Mouse (Mus musculus): ENCODE results near the gene Asb16. TPM values are rescaled to one million over a fixed set of nuclear protein-coding genes. Genes with fewer than 3 reads are reported as not detected.

Gene Asb16
- polyA plus RNA-seq, 1 experiment, result 0.56 TPM

DNA sequence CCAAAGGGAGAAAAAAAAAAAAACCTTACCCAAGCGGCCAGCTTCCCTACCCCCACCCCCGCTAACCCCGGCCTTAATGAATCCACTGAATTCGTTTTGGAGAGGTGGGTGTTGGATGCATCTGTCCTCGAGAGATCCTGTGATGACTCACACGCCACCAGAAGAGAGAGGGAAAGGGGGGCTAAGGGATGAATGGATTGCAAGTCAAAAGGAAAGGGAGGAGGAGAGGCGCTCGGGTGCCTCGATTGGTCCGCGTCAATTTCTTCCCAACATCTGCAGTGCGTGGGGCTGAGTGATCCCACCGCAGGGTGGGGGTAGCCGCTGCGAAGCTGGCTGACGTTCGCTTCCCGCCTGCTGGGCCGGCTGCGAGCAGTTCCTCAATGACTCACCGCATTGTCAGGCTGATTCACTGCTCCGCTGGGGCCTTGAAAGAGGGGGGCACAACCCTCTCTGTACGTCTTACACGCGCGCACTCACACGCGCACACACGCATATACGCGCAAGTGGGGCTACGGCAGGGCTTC is 23.6 kb upstream of the Asb16 start:
- DNase-seq (ENCODE audit: low read depth), result peak; percentile 89
- TF ChIP-seq POLR2A (IDR thresholded peaks at IDR 0.05; ENCODE audit: borderline replicate concordance, extremely low read depth, insufficient read depth, insufficient read length, poor library complexity, severe bottlenecking) (peak; percentile 33; the same call in 1 of the 2 replicates), CTCF (IDR thresholded peaks at IDR 0.05; ENCODE audit: borderline replicate concordance, extremely low read depth, insufficient read depth, insufficient read length) (no peak)

GRCm38 (mm10) chr11:102245581-102246272 is 22.8 kb upstream of the Asb16 start:
- no peak for DNase-seq (ENCODE audit: low read depth)
- TF ChIP-seq POLR2A (IDR thresholded peaks at IDR 0.05; ENCODE audit: borderline replicate concordance, extremely low read depth, insufficient read depth, insufficient read length, poor library complexity, severe bottlenecking), result no peak
- no peak for TF ChIP-seq CTCF (IDR thresholded peaks at IDR 0.05; ENCODE audit: borderline replicate concordance, extremely low read depth, insufficient read depth, insufficient read length)

GRCm38 (mm10) chr11:102246273-102246635 is 22.3 kb upstream of the Asb16 start:
- no peak for TF ChIP-seq POLR2A (IDR thresholded peaks at IDR 0.05; ENCODE audit: borderline replicate concordance, extremely low read depth, insufficient read depth, insufficient read length, poor library complexity, severe bottlenecking)
- no peak for TF ChIP-seq CTCF (IDR thresholded peaks at IDR 0.05; ENCODE audit: borderline replicate concordance, extremely low read depth, insufficient read depth, insufficient read length)
- DNase-seq (ENCODE audit: low read depth), result no peak

GRCm38 (mm10) chr11:102246871-102247270 is 21.7 kb upstream of the Asb16 start:
- TF ChIP-seq CTCF (IDR thresholded peaks at IDR 0.05; ENCODE audit: borderline replicate concordance, extremely low read depth, insufficient read depth, insufficient read length) (peak; percentile 12; the same call in 1 of the 2 replicates), POLR2A (IDR thresholded peaks at IDR 0.05; ENCODE audit: borderline replicate concordance, extremely low read depth, insufficient read depth, insufficient read length, poor library complexity, severe bottlenecking) (no peak)
- no peak for DNase-seq (ENCODE audit: low read depth)

DNA sequence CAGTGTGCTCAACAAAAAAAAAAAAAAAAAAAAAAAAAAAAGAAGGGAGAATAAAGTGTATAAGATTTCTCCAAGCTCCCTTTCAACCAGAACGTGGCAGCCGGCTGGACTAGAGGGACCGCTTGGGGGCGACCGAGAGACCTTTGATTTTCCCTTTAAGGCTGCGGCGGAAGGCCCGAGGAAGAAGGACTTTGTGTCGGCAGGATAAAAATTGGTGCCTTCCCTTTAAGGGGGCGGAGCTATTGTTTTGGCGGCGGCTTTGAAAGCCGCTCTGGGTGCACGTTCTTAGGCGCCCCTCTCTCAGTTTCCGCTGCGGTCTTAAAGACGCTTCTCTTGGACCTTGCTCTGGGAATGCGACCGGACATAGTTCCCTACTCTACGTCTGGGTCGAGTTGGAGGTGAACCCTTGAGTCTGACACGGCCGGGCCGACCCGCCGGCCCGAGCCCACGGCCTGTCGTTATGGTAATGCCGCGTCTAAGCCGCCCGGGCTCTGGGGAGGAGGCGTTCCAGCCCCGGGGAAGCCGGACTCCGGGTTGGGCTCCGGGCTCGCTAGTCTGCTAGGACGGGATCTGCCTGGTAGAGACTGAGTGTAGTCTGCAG is 19.8 kb upstream of the Asb16 start, which contains the start of gene BC030867:
Gene BC030867, plus strand, starts transcription at position 253 of the 601 bp plus-strand sequence.
- TF ChIP-seq POLR2A (IDR thresholded peaks at IDR 0.05; ENCODE audit: borderline replicate concordance, extremely low read depth, insufficient read depth, insufficient read length, poor library complexity, severe bottlenecking) (no peak), CTCF (IDR thresholded peaks at IDR 0.05; ENCODE audit: borderline replicate concordance, extremely low read depth, insufficient read depth, insufficient read length) (peak; percentile 92)
- peak; percentile 97 for DNase-seq (ENCODE audit: low read depth)

DNA sequence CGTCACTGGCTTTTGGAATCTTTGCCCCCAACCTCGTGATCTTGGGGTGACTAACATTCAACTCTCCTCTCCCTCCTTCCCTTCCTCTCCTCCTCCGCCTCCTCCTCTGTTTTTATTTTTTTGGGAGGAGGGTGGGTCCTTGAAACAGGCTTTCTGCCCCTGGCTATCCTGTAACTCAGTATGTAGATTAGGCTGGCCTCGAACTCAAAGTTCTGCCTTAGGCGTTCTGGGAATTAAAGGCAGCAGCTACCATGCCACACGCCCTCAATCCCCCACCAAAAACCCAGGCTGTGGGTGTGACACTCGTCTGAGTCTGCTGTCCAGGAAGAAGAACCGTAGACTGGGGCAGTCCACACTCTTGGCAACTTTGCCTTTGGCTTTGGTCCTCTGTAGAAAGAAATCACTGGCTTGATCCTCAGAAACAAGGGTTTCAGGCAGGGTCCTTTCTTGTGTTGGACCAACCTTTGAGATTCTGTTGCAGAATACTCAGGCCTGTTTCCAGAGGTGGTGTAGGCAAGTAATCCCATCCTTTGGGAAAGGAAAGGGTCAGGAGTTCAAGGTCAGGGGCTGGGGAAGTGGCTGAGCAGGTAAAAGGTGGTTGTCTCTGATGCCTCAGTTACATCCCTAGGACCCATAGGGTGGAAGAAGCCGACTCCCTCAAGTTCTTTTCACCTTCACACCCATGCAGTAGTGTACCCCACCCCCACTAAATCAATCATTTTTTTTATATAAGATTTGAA is 19.0 kb upstream of the Asb16 start:
- TF ChIP-seq CTCF (IDR thresholded peaks at IDR 0.05; ENCODE audit: borderline replicate concordance, extremely low read depth, insufficient read depth, insufficient read length) (no peak), POLR2A (IDR thresholded peaks at IDR 0.05; ENCODE audit: borderline replicate concordance, extremely low read depth, insufficient read depth, insufficient read length, poor library complexity, severe bottlenecking) (no peak)
- DNase-seq (ENCODE audit: low read depth), result no peak

DNA sequence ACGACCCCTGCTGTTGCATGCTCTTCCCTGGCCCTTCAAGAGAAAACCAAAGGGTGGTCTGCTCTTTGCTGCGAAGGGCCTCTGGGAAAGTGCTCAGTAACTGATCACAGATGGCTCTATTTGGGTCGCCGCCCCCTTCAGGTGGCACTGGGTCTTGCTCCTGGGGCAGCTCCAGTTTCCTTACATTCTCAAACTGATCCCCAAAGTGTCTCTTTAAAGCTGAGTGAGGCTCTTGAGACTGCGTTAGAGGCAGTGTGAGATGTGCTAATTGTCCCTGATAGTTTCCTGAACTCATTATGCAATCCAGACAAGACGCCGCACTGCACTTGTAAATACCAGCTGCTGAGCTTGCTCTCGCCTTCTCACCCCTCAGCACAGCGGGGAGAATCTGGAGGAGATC is 11.0 kb upstream of the Asb16 start:
- peak; percentile 65 for DNase-seq (ENCODE audit: low read depth)
- TF ChIP-seq POLR2A (IDR thresholded peaks at IDR 0.05; ENCODE audit: borderline replicate concordance, extremely low read depth, insufficient read depth, insufficient read length, poor library complexity, severe bottlenecking), result no peak
- peak; percentile 63 for TF ChIP-seq CTCF (IDR thresholded peaks at IDR 0.05; ENCODE audit: borderline replicate concordance, extremely low read depth, insufficient read depth, insufficient read length)

- TF ChIP-seq POLR2A (IDR thresholded peaks at IDR 0.05; ENCODE audit: borderline replicate concordance, extremely low read depth, insufficient read depth, insufficient read length, poor library complexity, severe bottlenecking) (no peak), CTCF (IDR thresholded peaks at IDR 0.05; ENCODE audit: borderline replicate concordance, extremely low read depth, insufficient read depth, insufficient read length) (no peak)
- no peak for DNase-seq (ENCODE audit: low read depth)
These were observed 10.4 kb upstream of the Asb16 start for GRCm38 (mm10) chr11:102258095-102258494.

GRCm38 (mm10) chr11:102258521-102258920 is 10.0 kb upstream of the Asb16 start:
- peak; percentile 21; the same call in 1 of the 2 replicates for TF ChIP-seq CTCF (IDR thresholded peaks at IDR 0.05; ENCODE audit: borderline replicate concordance, extremely low read depth, insufficient read depth, insufficient read length)
- no peak for TF ChIP-seq POLR2A (IDR thresholded peaks at IDR 0.05; ENCODE audit: borderline replicate concordance, extremely low read depth, insufficient read depth, insufficient read length, poor library complexity, severe bottlenecking)

GRCm38 (mm10) chr11:102263211-102263610 is 5.3 kb upstream of the Asb16 start:
- TF ChIP-seq CTCF (IDR thresholded peaks at IDR 0.05; ENCODE audit: borderline replicate concordance, extremely low read depth, insufficient read depth, insufficient read length), result no peak
- no peak for TF ChIP-seq POLR2A (IDR thresholded peaks at IDR 0.05; ENCODE audit: borderline replicate concordance, extremely low read depth, insufficient read depth, insufficient read length, poor library complexity, severe bottlenecking)
- DNase-seq (ENCODE audit: low read depth), result no peak

More at GRCm38 (mm10) chr11:102258521-102258920, 10.0 kb upstream of the Asb16 start:
- DNase-seq (ENCODE audit: low read depth), result no peak

DNA sequence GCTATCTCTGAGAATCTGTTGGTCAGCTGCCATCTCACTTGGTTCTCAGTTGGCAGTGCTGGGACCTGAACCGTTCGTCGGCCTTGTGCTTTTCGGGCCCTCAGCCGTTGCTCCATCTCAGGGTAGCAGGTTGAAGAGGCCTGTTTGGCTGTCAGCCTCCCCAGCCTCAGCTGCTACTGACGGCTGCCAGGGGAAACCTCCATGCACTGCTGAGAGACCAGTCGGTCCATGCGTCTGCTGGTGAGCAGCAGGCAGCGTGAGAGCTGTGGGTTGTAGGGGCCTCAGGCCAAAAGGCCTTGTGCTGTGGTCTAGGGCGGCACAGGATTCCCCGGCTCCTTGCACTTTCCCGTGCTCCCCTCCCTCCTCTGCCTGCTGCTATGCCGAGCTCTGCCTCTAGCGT is 2.7 kb upstream of the Asb16 start:
- no peak for TF ChIP-seq POLR2A (IDR thresholded peaks at IDR 0.05; ENCODE audit: borderline replicate concordance, extremely low read depth, insufficient read depth, insufficient read length, poor library complexity, severe bottlenecking)
- TF ChIP-seq CTCF (IDR thresholded peaks at IDR 0.05; ENCODE audit: borderline replicate concordance, extremely low read depth, insufficient read depth, insufficient read length), result no peak
- no peak for DNase-seq (ENCODE audit: low read depth)
